In genomic region chr3:68780843-68781242, GRCm38 (mm10) we compare ENCODE assay signal across 13 mouse cellular contexts.
DNase-seq lines count a peak whose midpoint lies in the region; ATAC-seq lines count a peak whose summit lies in the region.
"Had no signal": no experiment of that assay in that cellular context is flagged by ENCODE, and none has a peak within 500 bp of the region (broad histone marks: within the 10 kb centered on the region; RNA-seq: fewer than 3 reads in every experiment).

No protein-coding gene starts in this region.

- H3K4me3 ChIP-seq in heart, embryonic 12.5 days: no peak overlapping the region
- no peak overlapping the region for H3K4me3 ChIP-seq in heart, embryonic 11.5 days (ENCODE audit: low read depth, low read length)
- no peak overlapping the region for H3K4me3 ChIP-seq in neural tube, embryonic 12.5 days
- H3K4me3 ChIP-seq: embryonic facial prominence, embryonic 13.5 days; midbrain, embryonic 12.5 days had no signal

- WGBS in heart, embryonic 12.5 days: 25% methylated on average over 7 of the region's 7 CpGs
- 38% methylated on average over 7 of the region's 7 CpGs for WGBS in heart, embryonic 11.5 days (ENCODE audit: insufficient replicate concordance)
- WGBS in neural tube, embryonic 12.5 days: 40% methylated on average over 7 of the region's 7 CpGs

- ATAC-seq in heart, embryonic 12.5 days (ENCODE audit: insufficient number of reproducible peaks, low FRiP score): 0 out of 2 replicates have a peak, but pooled peaks have one; percentile 46
- ATAC-seq in heart, embryonic 11.5 days (replicated peaks; ENCODE audit: insufficient number of reproducible peaks, low FRiP score, low TSS enrichment): no peak
- 0 out of 2 replicates have a peak, but pooled peaks have one; percentile 61 for ATAC-seq in neural tube, embryonic 12.5 days (ENCODE audit: low FRiP score, low read depth)

- H3K36me3 ChIP-seq in heart, embryonic 12.5 days: no peaks in the 10 kb centered on the region
- H3K36me3 ChIP-seq in heart, embryonic 11.5 days (ENCODE audit: control insufficient read depth, insufficient read depth, low read length): no peaks in the 10 kb centered on the region
- no peaks in the 10 kb centered on the region for H3K36me3 ChIP-seq in neural tube, embryonic 12.5 days
- H3K36me3 ChIP-seq: embryonic facial prominence, embryonic 13.5 days; midbrain, embryonic 12.5 days had no signal

- H3K9ac ChIP-seq in heart, embryonic 12.5 days: no peak overlapping the region
- no peak overlapping the region for H3K9ac ChIP-seq in heart, embryonic 11.5 days (ENCODE audit: low read depth, low read length)
- no peak overlapping the region for H3K9ac ChIP-seq in neural tube, embryonic 12.5 days
- H3K9ac ChIP-seq: embryonic facial prominence, embryonic 13.5 days; midbrain, embryonic 12.5 days had no signal

- peaks cover 33% of the 10 kb centered on the region for H3K4me1 ChIP-seq in heart, embryonic 12.5 days (replicated peaks)
- peaks cover 26% of the 10 kb centered on the region for H3K4me1 ChIP-seq in heart, embryonic 11.5 days (ENCODE audit: control insufficient read depth, insufficient read depth, low read length)
- H3K4me1 ChIP-seq in neural tube, embryonic 12.5 days: 0 out of 2 replicates have a peak, but pooled peaks cover 3% of the 10 kb centered on the region
- H3K4me1 ChIP-seq: midbrain, embryonic 12.5 days had no signal

- H3K4me2 ChIP-seq in heart, embryonic 12.5 days: no peak overlapping the region
- H3K4me2 ChIP-seq in heart, embryonic 11.5 days: no peak overlapping the region
- H3K4me2 ChIP-seq in neural tube, embryonic 12.5 days (replicated peaks): no peak overlapping the region
- H3K4me2 ChIP-seq: embryonic facial prominence, embryonic 13.5 days; midbrain, embryonic 12.5 days had no signal

- peak; percentile 55 to 61 for DNase-seq in cerebellum, postnatal 10 days
- no peak for DNase-seq in cerebellum, adult 11-12 months
- DNase-seq in neural tube, embryonic 10.5 days (ENCODE audit: extremely low spot score, low spot score): no peak
- peak; percentile 63 for DNase-seq in kidney, postnatal 14 days
- no peak for DNase-seq in thymus, adult 18-20 months
- DNase-seq: layer of hippocampus, postnatal 36 days; liver; lung, postnatal 10 days had no signal

- H3K27ac ChIP-seq in heart, embryonic 12.5 days (ENCODE audit: poor library complexity, severe bottlenecking): no peak overlapping the region
- no peak overlapping the region for H3K27ac ChIP-seq in heart, embryonic 11.5 days (ENCODE audit: low read depth, low read length)
- no peak overlapping the region for H3K27ac ChIP-seq in neural tube, embryonic 12.5 days
- H3K27ac ChIP-seq: embryonic facial prominence, embryonic 13.5 days; midbrain, embryonic 12.5 days had no signal

- H3K9me3 ChIP-seq in heart, embryonic 12.5 days (replicated peaks): no peaks in the 10 kb centered on the region
- no peaks in the 10 kb centered on the region for H3K9me3 ChIP-seq in heart, embryonic 11.5 days (replicated peaks; ENCODE audit: control insufficient read depth, low read length)
- H3K9me3 ChIP-seq in neural tube, embryonic 12.5 days: no peaks in the 10 kb centered on the region
- H3K9me3 ChIP-seq: embryonic facial prominence, embryonic 13.5 days; midbrain, embryonic 12.5 days had no signal

- no peaks in the 10 kb centered on the region for H3K27me3 ChIP-seq in heart, embryonic 12.5 days (replicated peaks)
- no peaks in the 10 kb centered on the region for H3K27me3 ChIP-seq in heart, embryonic 11.5 days (ENCODE audit: control insufficient read depth, insufficient read depth, low read length)
- no peaks in the 10 kb centered on the region for H3K27me3 ChIP-seq in neural tube, embryonic 12.5 days (replicated peaks)
- H3K27me3 ChIP-seq: embryonic facial prominence, embryonic 13.5 days; midbrain, embryonic 12.5 days had no signal

Comparison
In these comparisons a context has a peak if more than half of its experiments do, and no peak if none do; other contexts are left out.
1. DNase-seq: peak in cerebellum, postnatal 10 days (2 of 2) and kidney, postnatal 14 days (single experiment); none in cerebellum, adult 11-12 months (single experiment), neural tube, embryonic 10.5 days (single experiment) and thymus, adult 18-20 months (0 of 2).